Mouse (Mus musculus) thymus, postnatal 0 days (tissue): ENCODE measurements at regions not wholly inside any gene's neighbourhood (a gene's known extent, or its start where the extent isn't known, plus 50 kb on each side); places are given as distances from the start of the nearest gene placed in this dataset.

ENCODE experiments used
- DNase-seq: peaks from one replicate; pipeline ENCODE4 v3.0.0-alpha.2; 2015; ENCODE audit warnings: low spot score

DNA sequence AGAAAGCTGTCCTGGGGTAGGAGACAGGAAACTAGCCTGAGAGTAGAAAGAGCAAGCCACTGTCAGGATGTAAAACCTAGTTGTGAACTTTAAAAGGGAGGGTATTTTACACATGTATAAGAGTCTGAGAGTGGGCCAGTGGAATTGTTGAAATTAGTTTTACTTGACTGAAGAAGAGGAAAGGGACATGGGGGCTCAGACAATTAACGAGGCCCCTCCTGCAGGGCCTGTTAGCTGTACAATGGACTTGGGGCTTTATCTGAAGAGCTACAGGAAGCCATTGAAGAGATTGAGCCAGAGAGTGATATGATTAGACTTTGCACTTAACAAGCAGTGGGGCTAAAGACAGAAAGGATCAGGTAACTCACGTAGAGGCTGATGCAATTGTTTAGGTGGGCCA lies 102.2 kb upstream of the Adamts9 start:
- DNase-seq = no peak

DNA sequence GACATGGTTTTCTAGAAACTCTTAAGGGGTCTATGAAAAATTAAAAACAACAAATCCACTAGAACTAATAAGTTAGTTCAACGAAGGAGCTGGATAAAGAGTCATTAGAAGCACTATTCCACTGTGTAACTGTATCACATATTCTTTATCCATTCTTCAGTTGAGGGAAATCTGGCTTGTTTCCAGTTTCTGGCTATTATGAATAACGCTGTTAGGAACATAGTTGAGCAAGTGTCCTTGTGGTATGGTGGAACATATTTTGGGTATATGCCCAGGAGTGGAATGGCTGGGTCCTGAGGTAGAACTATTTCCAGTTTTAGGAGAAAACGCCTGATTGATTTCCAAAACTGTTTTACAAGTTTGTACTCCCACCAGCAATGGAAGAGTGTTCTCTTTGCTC lies 97.7 kb upstream of the Adamts9 start:
- no peak for DNase-seq

DNA sequence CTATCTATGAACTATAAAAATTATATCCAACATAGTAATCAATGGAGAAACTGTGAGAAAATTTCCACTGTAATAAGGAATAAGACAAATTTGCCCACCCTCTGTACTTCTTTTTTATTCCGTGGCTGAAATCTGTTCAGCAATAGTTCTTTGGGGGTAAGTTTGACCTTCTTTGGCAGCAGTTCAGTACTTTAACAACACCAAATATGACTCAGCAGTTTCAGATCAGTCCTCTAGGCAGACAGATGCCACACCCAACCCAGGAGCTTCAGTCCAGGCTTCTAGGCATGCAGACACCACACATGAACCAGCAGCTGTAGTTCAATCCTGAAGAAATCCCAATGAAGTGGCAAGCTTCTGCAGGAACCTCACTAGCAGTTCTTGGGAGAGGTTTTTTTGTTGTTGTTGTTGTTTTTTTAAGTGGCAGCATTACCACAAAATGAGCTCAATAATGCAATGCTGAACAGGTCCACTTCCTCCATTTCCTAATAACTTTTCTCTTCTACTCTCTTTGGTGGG lies 88.6 kb upstream of the Adamts9 start:
- no peak for DNase-seq

DNA sequence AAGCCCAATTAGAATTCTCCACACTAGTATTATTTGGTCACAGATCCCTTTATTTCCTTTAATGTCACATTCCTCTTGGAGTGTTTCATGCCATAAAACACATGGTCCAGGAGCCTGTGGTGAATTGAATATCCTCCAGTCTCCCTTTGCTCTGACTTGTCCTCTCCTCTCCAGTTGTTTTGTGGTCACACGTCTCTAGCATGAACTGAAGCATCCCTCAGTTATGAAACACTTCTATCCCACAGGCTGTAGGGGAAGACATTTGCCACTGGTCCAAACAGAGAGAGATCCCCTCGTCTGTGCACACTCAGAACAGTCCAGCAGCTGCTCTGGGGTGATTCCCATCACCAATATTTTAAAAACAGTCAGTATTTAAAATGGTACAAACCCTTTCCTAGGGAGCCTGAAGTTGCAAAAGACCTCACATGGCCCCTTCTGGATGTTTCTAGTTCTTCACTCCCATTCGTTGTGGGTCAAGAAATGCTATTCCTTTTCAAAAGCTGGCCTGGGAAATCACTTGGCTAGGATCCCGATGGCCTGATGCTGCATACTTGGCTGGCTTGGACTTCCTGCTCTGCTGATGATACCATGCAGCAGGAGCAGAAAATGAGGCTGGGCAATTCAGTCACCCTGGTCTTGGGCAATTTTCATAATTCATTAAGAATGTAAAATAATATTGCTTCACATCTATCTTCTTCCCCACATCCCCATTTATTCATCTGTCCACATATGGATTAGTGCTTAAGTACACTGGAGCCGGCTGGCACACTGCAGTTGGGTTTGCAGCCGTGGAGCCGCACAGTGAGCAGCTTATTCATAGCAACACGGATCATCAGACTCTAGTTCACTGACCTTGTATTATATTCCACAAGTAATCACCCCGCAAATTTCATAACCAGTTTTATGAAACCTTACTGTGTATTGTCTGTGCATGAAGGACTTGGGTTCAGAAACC lies 83.1 kb upstream of the Adamts9 start:
- DNase-seq = no peak

DNA sequence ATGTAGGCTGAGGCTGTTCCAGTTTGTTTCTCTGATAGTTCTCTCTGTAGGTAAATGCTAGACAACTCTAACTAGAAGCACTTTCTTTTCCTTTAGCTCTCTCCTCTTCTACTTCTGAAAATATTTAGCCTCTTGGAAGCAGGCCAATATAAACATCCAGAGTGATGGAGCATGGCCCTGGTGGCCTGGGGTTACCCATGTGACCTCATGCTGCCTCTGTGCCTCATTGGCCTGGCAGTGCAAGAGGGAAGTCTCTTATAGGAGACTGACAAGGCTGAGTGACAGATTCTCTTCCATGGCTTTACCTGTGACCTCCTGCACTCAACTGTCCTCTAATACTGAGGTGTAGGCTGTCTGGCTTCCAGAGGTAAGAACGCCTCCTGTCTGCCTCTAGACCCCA lies 71.2 kb upstream of the Adamts9 start:
- no peak for DNase-seq

DNA sequence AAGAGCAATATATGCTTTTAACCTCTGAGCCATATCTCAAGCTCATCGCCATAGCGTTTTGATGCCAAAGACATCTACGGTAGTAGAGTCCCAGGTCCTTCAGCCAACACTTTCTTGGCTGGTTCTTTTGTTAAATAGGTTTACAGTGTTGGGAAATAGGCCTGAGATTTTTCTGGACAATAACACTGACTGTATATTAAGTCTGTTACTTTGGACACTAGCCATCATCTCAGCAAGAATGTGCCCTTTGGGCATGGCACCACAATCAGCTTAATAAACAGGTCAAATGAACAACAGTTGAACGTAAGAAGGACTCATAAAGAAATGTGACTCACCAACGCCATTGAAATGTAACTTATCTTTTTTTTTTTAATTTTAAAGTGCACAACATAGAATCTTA lies 68.6 kb upstream of the Adamts9 start:
- DNase-seq = no peak

DNA sequence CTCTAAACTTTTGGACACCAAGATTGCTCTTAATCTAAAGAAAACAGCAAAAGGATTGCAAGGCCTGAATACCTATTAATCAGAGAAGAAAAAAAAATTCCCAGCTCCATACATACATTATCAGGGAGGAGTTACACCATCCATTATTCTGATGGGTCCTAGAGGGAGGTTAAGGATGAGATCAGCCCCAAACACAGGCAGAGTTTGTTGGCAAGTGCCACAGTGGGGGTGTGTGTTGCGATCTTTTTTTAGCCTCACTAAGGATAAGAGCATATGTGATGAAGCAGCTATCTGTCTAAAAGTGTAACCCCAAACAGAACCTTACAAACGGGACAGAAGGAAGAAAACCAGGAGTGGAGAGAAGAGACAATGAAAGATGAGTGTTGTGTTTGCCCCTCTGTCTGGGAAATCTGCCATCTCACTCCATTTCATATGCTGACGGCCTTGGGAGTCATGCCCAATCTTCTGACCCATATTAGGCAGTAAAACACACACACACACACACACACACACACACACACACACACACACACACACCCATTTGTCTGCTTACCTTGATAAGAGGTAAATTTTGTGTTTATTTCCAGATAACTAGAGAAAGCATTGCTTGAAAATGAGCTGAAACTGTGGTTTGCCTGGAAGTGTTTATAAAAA lies 61.4 kb upstream of the Adamts9 start:
- no peak for DNase-seq

DNA sequence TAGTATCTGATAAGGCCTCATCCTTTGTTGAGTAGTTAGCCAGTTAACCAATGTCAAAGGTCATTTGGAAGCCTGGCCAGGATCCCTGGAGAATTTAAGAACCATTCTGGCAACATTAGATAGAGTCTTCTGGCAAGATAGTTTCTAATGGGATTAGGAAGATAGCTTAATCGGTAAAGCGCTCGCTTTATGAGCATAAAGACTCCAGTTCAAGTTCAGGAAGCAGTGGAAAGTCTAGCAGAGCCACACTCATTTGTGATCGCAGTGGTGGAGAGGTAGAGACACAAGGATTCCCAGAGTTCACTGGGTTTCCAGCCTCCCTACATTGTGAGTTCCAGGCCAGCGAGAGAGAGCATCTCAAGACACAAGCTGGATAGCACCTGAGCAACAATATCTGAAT lies 60.5 kb upstream of the Adamts9 start:
- no peak for DNase-seq

DNA sequence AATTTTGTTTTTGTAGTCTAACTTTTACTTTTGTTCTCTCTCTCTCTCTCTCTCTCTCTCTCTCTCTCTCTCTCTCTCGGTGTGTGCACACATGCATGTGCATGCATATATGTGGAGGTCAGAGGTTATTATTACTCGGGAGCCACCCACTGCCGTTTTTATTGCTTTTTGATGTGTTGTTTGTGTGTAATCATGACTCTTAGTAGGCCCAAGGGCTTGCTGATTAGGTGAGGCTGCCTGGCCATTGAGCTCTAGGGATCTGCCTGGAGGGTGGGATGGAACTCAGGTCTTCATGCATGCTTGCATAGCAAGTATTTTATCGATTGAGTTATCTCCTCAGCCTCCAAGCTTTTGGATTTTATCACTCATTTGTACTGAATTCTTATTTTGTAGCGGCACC lies 50.4 kb upstream of the Adamts9 start:
- DNase-seq = no peak
